Mouse (Mus musculus) adrenal gland, adult 2 months (tissue): ENCODE data around the gene Cpd. TPM values are rescaled to one million over a fixed set of nuclear protein-coding genes. Genes with fewer than 3 reads are reported as not detected.

Experiments used
- DNase-seq: peaks from one replicate; pipeline ENCODE4 v3.0.0; 2021
- polyA plus RNA-seq: library from polyadenylated mRNA; depleted of rRNA; stranded (reverse); fragments of >200 nt; gene quantifications from 2 replicates; pipeline ENCODE4 v1.2.3, GENCODE M21; 2012; rRNA removed
- total RNA-seq, 2 experiments: library from RNA; stranded (reverse); gene quantifications; 2 replicates each; pipeline ENCODE4 v1.2.3; 2021

The Cpd gene
- total and polyA plus RNA-seq, 3 experiments, result 14.1 to 37.4 (median 34.0) TPM

GRCm38 (mm10) chr11:76789252-76789651 lies 57.6 kb downstream of the Cpd start:
- DNase-seq, result peak; percentile 49

GRCm38 (mm10) chr11:76775533-76775932 lies 71.3 kb downstream of the Cpd start:
- DNase-seq, result no peak

GRCm38 (mm10) chr11:76773811-76774210 lies 73.0 kb downstream of the Cpd start:
- DNase-seq, result no peak

GRCm38 (mm10) chr11:76770566-76770965 lies 76.3 kb downstream of the Cpd start:
- no peak for DNase-seq

GRCm38 (mm10) chr11:76763741-76764122 lies 83.1 kb downstream of the Cpd start:
- DNase-seq, result no peak

- peak; percentile 93 for DNase-seq
Measured at GRCm38 (mm10) chr11:76763053-76763740, 83.6 kb downstream of the Cpd start, which contains the start of gene Gosr1. Gene Gosr1, minus strand, starts transcription at chr11:76763579.

GRCm38 (mm10) chr11:76752276-76752675 lies 94.5 kb downstream of the Cpd start:
- no peak for DNase-seq

- no peak for DNase-seq
Measured at GRCm38 (mm10) chr11:76748819-76749218, 98.0 kb downstream of the Cpd start.

- DNase-seq, result no peak
Measured at GRCm38 (mm10) chr11:76745921-76746320, 100.9 kb downstream of the Cpd start.

- peak; percentile 52 for DNase-seq
Measured at GRCm38 (mm10) chr11:76744550-76744949, 102.3 kb downstream of the Cpd start.

- no peak for DNase-seq
Measured at GRCm38 (mm10) chr11:76742511-76742910, 104.3 kb downstream of the Cpd start.

GRCm38 (mm10) chr11:76739125-76739524 lies 107.7 kb downstream of the Cpd start:
- DNase-seq, result no peak

GRCm38 (mm10) chr11:76735753-76736324 lies 111.0 kb downstream of the Cpd start:
- no peak for DNase-seq

- DNase-seq, result no peak
Measured at GRCm38 (mm10) chr11:76734560-76734959, 112.3 kb downstream of the Cpd start.

GRCm38 (mm10) chr11:76730650-76731049 lies 116.2 kb downstream of the Cpd start:
- no peak for DNase-seq

Other genes with a start within 250 kb of the Cpd start
- 10 to 100 TPM; 46.2 to 76.2 TPM for gene Abr, start 224.7 kb downstream of the Cpd start, total RNA-seq
- gene Abr, start 224.7 kb downstream of the Cpd start, polyA plus RNA-seq, result 47.7 and 49.6 TPM in 2 replicates
- not detected for gene Bhlha9, start 174.5 kb downstream of the Cpd start, total RNA-seq
- gene Bhlha9, start 174.5 kb downstream of the Cpd start, polyA plus RNA-seq, result 0.21 TPM in 1 of 2 replicates, not detected in the other
- 10 to 100 TPM; 30.0 to 67.3 TPM for gene Trarg1, start 167.2 kb downstream of the Cpd start, total RNA-seq
- gene Trarg1, start 167.2 kb downstream of the Cpd start, polyA plus RNA-seq, result 15.9 and 18.5 TPM in 2 replicates
- gene Gosr1, start 83.4 kb downstream of the Cpd start, total RNA-seq, result 10 to 100 TPM; 64.1 to 99.6 TPM
- gene Gosr1, start 83.4 kb downstream of the Cpd start, polyA plus RNA-seq, result 14.4 and 18.4 TPM in 2 replicates
- gene Tmigd1, start 55.1 kb upstream of the Cpd start, total RNA-seq, result under 1 TPM; 0.41 to 0.63 TPM
- gene Tmigd1, start 55.1 kb upstream of the Cpd start, polyA plus RNA-seq, result not detected in 2 replicates
- gene Blmh, start 77.8 kb upstream of the Cpd start, total RNA-seq, result 10 to 100 TPM; 40.5 to 58.2 TPM
- gene Blmh, start 77.8 kb upstream of the Cpd start, polyA plus RNA-seq, result 3.4 and 3.8 TPM in 2 replicates
- 10 to 100 TPM; 46.6 to 50.2 TPM for gene Slc6a4, start 151.6 kb upstream of the Cpd start, total RNA-seq
- gene Slc6a4, start 151.6 kb upstream of the Cpd start, polyA plus RNA-seq, result 15.9 and 18.3 TPM in 2 replicates
- 10 to 100 TPM; 20.0 to 28.1 TPM for gene Nsrp1, start 231.4 kb upstream of the Cpd start, total RNA-seq
- 0.15 and 0.29 TPM in 2 replicates for gene Nsrp1, start 231.4 kb upstream of the Cpd start, polyA plus RNA-seq